Mouse (Mus musculus) MEL-GATA-1-ER (cell line): ENCODE results near the gene Tbc1d16.

Experiments used
- DNase-seq: peaks from one replicate; pipeline ENCODE4 v3.0.0-alpha.2; 2012; ENCODE audit warnings: low read depth; ENCODE audit errors: extremely low read depth

Tbc1d16 gene

GRCm38 (mm10) chr11:119144801-119145475 is 83.4 kb downstream of the Tbc1d16 start:
- DNase-seq = no peak

GRCm38 (mm10) chr11:119143376-119144002 is 84.8 kb downstream of the Tbc1d16 start:
- no peak for DNase-seq

- no peak for DNase-seq
These were observed 85.7 kb downstream of the Tbc1d16 start for GRCm38 (mm10) chr11:119142615-119143014.

- no peak for DNase-seq
These were observed 89.3 kb downstream of the Tbc1d16 start for GRCm38 (mm10) chr11:119139026-119139425.

- no peak for DNase-seq
These were observed 90.1 kb downstream of the Tbc1d16 start for GRCm38 (mm10) chr11:119138205-119138604.

GRCm38 (mm10) chr11:119134586-119134985 is 93.7 kb downstream of the Tbc1d16 start:
- peak; percentile 52 for DNase-seq

GRCm38 (mm10) chr11:119133437-119134221 is 94.7 kb downstream of the Tbc1d16 start:
- no peak for DNase-seq

GRCm38 (mm10) chr11:119132198-119133035 is 95.9 kb downstream of the Tbc1d16 start:
- DNase-seq = no peak

- DNase-seq = no peak
These were observed 98.1 kb downstream of the Tbc1d16 start for GRCm38 (mm10) chr11:119130081-119130765.

GRCm38 (mm10) chr11:119129281-119130058 is 98.8 kb downstream of the Tbc1d16 start:
- no peak for DNase-seq

- no peak for DNase-seq
These were observed 99.5 kb downstream of the Tbc1d16 start for GRCm38 (mm10) chr11:119128668-119129280.

- no peak for DNase-seq
These were observed 100.4 kb downstream of the Tbc1d16 start for GRCm38 (mm10) chr11:119127686-119128473.

- DNase-seq = no peak
These were observed 101.2 kb downstream of the Tbc1d16 start for GRCm38 (mm10) chr11:119127147-119127546.

- no peak for DNase-seq
These were observed 102.1 kb downstream of the Tbc1d16 start for GRCm38 (mm10) chr11:119125929-119126861.

- no peak for DNase-seq
These were observed 103.8 kb downstream of the Tbc1d16 start for GRCm38 (mm10) chr11:119124536-119124935.

GRCm38 (mm10) chr11:119123522-119124319 is 104.6 kb downstream of the Tbc1d16 start:
- no peak for DNase-seq

GRCm38 (mm10) chr11:119122396-119122795 is 105.9 kb downstream of the Tbc1d16 start:
- no peak for DNase-seq
